Mouse (Mus musculus) midbrain, embryonic 16.5 days (tissue): ENCODE results near the gene Itga4. TPM values are rescaled to one million over a fixed set of nuclear protein-coding genes. Genes with fewer than 3 reads are reported as not detected.

Experiments used
- ATAC-seq: fragments of 200-750 bp; cut with Nextera tagmentation; 2 replicates; pipeline ENCODE4 v1.8.0; 2017; ENCODE audit warnings: moderate TSS enrichment
- H3K27ac ChIP-seq: fragments of 300-500 bp; sonication (generic); 2 replicates; pipeline ENCODE4 v1.5.1; 2014; ENCODE audit warnings: mild to moderate bottlenecking, low read length, mixed read lengths
- H3K27me3 ChIP-seq: fragments of 300-500 bp; sonication (generic); 2 replicates; pipeline ENCODE4 v1.6.1; 2014; ENCODE audit warnings: low read depth, low read length, mixed read lengths; ENCODE audit not compliant: control insufficient read depth, insufficient read depth
- H3K36me3 ChIP-seq: fragments of 300-500 bp; sonication (generic); 2 replicates; pipeline ENCODE4 v1.6.1; 2014; ENCODE audit warnings: mild to moderate bottlenecking, low read length, moderate library complexity, mixed read lengths; ENCODE audit not compliant: control insufficient read depth, insufficient read depth
- H3K4me1 ChIP-seq: fragments of 300-500 bp; sonication (generic); 2 replicates; pipeline ENCODE4 v1.6.1; 2014; ENCODE audit warnings: mild to moderate bottlenecking, low read length, mixed read lengths; ENCODE audit not compliant: control insufficient read depth, insufficient read depth
- H3K4me2 ChIP-seq: fragments of 300-500 bp; sonication (generic); 2 replicates; pipeline ENCODE4 v1.6.1; 2014; ENCODE audit warnings: mild to moderate bottlenecking, low read length, mixed read lengths
- H3K4me3 ChIP-seq: fragments of 300-500 bp; sonication (generic); 2 replicates; pipeline ENCODE4 v1.5.1; 2014; ENCODE audit warnings: low read depth, mild to moderate bottlenecking, low read length, moderate library complexity, mixed read lengths
- H3K9ac ChIP-seq: fragments of 300-500 bp; sonication (generic); 2 replicates; pipeline ENCODE4 v1.6.1; 2014; ENCODE audit warnings: low read depth, low read length, mixed read lengths
- H3K9me3 ChIP-seq: fragments of 300-500 bp; sonication (generic); replicated peaks from 2 replicates; pipeline ENCODE4 v1.6.1; 2014; ENCODE audit warnings: mild to moderate bottlenecking, low read length, mixed read lengths; ENCODE audit not compliant: control insufficient read depth, poor library complexity, severe bottlenecking
- WGBS: fragments of 180-500 bp; shearing (Covaris S2); extraction: QIAGEN DNeasy Blood & Tissue Kit; methylation state at CpG from one replicate; pipeline ENCODE4 v1.1.7; 2014; 5-methylcytosine and 5-hydroxymethylcytosine counted together
- polyA plus RNA-seq: library from polyadenylated mRNA; unstranded; fragments of >200 nt; fragmentation: Nextera tagmentation; extraction: Ambion mirVana; gene quantifications from 2 replicates; pipeline ENCODE4 v1.2.1, GENCODE M21; 2015

The Itga4 gene
- polyA plus RNA-seq, 1 experiment from 2014 or later: 2.2 TPM

GRCm38 (mm10) chr2:79237216-79237615 is 18.0 kb upstream of the Itga4 start:
- no peak for ATAC-seq

GRCm38 (mm10) chr2:79244276-79244675 is 10.9 kb upstream of the Itga4 start:
- Histone ChIP-seq H3K27ac (no peak overlapping the region), H3K9ac (no peak overlapping the region), H3K4me2 (no peak overlapping the region), H3K9me3 (no peaks in the 10 kb centered on the region), H3K4me3 (no peak overlapping the region), H3K4me1 (no peaks in the 10 kb centered on the region), H3K36me3 (no peaks in the 10 kb centered on the region), H3K27me3 (no peaks in the 10 kb centered on the region; the same call in 1 of the 2 replicates)
- 82% methylated on average over 5 of the region's 5 CpGs for WGBS
- ATAC-seq: no peak

More at GRCm38 (mm10) chr2:79237216-79237615, 18.0 kb upstream of the Itga4 start:
- Histone ChIP-seq H3K4me1 (no peaks in the 10 kb centered on the region), H3K27me3 (no peaks in the 10 kb centered on the region; the same call in 1 of the 2 replicates), H3K4me2 (no peak overlapping the region), H3K36me3 (no peaks in the 10 kb centered on the region), H3K4me3 (no peak overlapping the region), H3K9ac (no peak overlapping the region), H3K9me3 (no peaks in the 10 kb centered on the region), H3K27ac (no peak overlapping the region)
- 65% methylated on average over 6 of the region's 6 CpGs for WGBS

GRCm38 (mm10) chr2:79244743-79245142 is 10.5 kb upstream of the Itga4 start:
- Histone ChIP-seq H3K4me3 (no peak overlapping the region), H3K27me3 (no peaks in the 10 kb centered on the region), H3K4me1 (no peaks in the 10 kb centered on the region), H3K36me3 (no peaks in the 10 kb centered on the region), H3K27ac (no peak overlapping the region), H3K9ac (no peak overlapping the region), H3K9me3 (no peaks in the 10 kb centered on the region), H3K4me2 (no peak overlapping the region)
- no peak for ATAC-seq
- whole genome bisulfite sequencing: 100% methylated on average over 1 of the region's 1 CpGs

- WGBS: 89% methylated on average over 5 of the region's 5 CpGs
- Histone ChIP-seq H3K27me3 (no peaks in the 10 kb centered on the region), H3K36me3 (no peaks in the 10 kb centered on the region), H3K4me2 (no peak overlapping the region), H3K9me3 (no peaks in the 10 kb centered on the region), H3K4me1 (no peaks in the 10 kb centered on the region), H3K4me3 (no peak overlapping the region), H3K27ac (no peak overlapping the region), H3K9ac (no peak overlapping the region)
- ATAC-seq: no peak
These were observed 6.9 kb upstream of the Itga4 start for GRCm38 (mm10) chr2:79248283-79248682.

GRCm38 (mm10) chr2:79250510-79250909 is 4.7 kb upstream of the Itga4 start:
- no peak for ATAC-seq
- WGBS: 26% methylated on average over 1 of the region's 1 CpGs

GRCm38 (mm10) chr2:79253754-79254197 is 1.4 kb upstream of the Itga4 start:
- ATAC-seq: no peak
- Histone ChIP-seq H3K36me3 (no peaks in the 10 kb centered on the region), H3K9me3 (no peaks in the 10 kb centered on the region), H3K4me2 (no peak overlapping the region), H3K9ac (no peak overlapping the region), H3K27ac (no peak overlapping the region), H3K27me3 (no peaks in the 10 kb centered on the region), H3K4me3 (no peak overlapping the region), H3K4me1 (peaks cover 6% of the 10 kb centered on the region; the same call in 1 of the 2 replicates)
- 62% methylated on average over 8 of the region's 8 CpGs for whole genome bisulfite sequencing

More at GRCm38 (mm10) chr2:79250510-79250909, 4.7 kb upstream of the Itga4 start:
- Histone ChIP-seq H3K4me1 (0 out of 2 replicates have a peak, but pooled peaks cover 2% of the 10 kb centered on the region), H3K4me2 (no peak overlapping the region), H3K9me3 (no peaks in the 10 kb centered on the region), H3K36me3 (no peaks in the 10 kb centered on the region), H3K9ac (no peak overlapping the region), H3K27me3 (no peaks in the 10 kb centered on the region), H3K27ac (no peak overlapping the region), H3K4me3 (no peak overlapping the region)

- H3K4me3 ChIP-seq: 0 out of 2 replicates have a peak overlapping the region, but pooled peaks have one; percentile 47
- no peaks in the 10 kb centered on the region for H3K27me3 ChIP-seq
- 0 out of 2 replicates have a peak, but pooled peaks have one; percentile 18 for ATAC-seq
- peak overlapping the region; percentile 62 for H3K4me2 ChIP-seq
- no peak overlapping the region for H3K9ac ChIP-seq
- no peaks in the 10 kb centered on the region for H3K9me3 ChIP-seq
- H3K4me1 ChIP-seq: peaks cover 6% of the 10 kb centered on the region; the same call in 1 of the 2 replicates
- 59% methylated on average over 3 of the region's 3 CpGs for WGBS
- no peaks in the 10 kb centered on the region for H3K36me3 ChIP-seq
- no peak overlapping the region for H3K27ac ChIP-seq
These were observed 536 bp upstream of the Itga4 start for GRCm38 (mm10) chr2:79254588-79255191.

- peak overlapping the region; percentile 47 for H3K4me3 ChIP-seq
- peak overlapping the region; percentile 62 for H3K9ac ChIP-seq
- 7% methylated on average over 7 of the region's 7 CpGs for WGBS
- peaks cover 6% of the 10 kb centered on the region; the same call in 1 of the 2 replicates for H3K4me1 ChIP-seq
- no peaks in the 10 kb centered on the region for H3K27me3 ChIP-seq
- no peaks in the 10 kb centered on the region for H3K36me3 ChIP-seq
- H3K4me2 ChIP-seq: peak overlapping the region; percentile 62
- H3K27ac ChIP-seq: no peak overlapping the region
- peak; percentile 47 for ATAC-seq
- no peaks in the 10 kb centered on the region for H3K9me3 ChIP-seq
These were observed 744 bp downstream of the Itga4 start for GRCm38 (mm10) chr2:79256001-79256339.

GRCm38 (mm10) chr2:79256376-79256775 is 1.1 kb downstream of the Itga4 start:
- no peak overlapping the region for H3K27ac ChIP-seq
- no peak overlapping the region for H3K9ac ChIP-seq
- no peak for ATAC-seq
- H3K36me3 ChIP-seq: no peaks in the 10 kb centered on the region
- H3K4me2 ChIP-seq: peak overlapping the region; percentile 62
- H3K9me3 ChIP-seq: no peaks in the 10 kb centered on the region
- H3K27me3 ChIP-seq: no peaks in the 10 kb centered on the region
- WGBS: 77% methylated on average over 1 of the region's 1 CpGs
- H3K4me1 ChIP-seq: peaks cover 6% of the 10 kb centered on the region; the same call in 1 of the 2 replicates
- peak overlapping the region; percentile 47; the same call in 1 of the 2 replicates for H3K4me3 ChIP-seq
